Mouse (Mus musculus) liver, adult 2 months (tissue): Measurements from ENCODE around the gene Odf3b.

ENCODE experiments used
- CTCF ChIP-seq: fragments of 200-500 bp; IDR thresholded peaks from 2 replicates; pipeline ENCODE4 v1.5.1; 2011; ENCODE audit warnings: low read depth, low read length, control low read depth
- POLR2A ChIP-seq: fragments of 200-500 bp; IDR thresholded peaks from 2 replicates; pipeline ENCODE4 v1.6.1; 2011; ENCODE audit warnings: low read length, control low read depth; ENCODE audit not compliant: insufficient read depth; ENCODE audit errors: extremely low read depth

DNA sequence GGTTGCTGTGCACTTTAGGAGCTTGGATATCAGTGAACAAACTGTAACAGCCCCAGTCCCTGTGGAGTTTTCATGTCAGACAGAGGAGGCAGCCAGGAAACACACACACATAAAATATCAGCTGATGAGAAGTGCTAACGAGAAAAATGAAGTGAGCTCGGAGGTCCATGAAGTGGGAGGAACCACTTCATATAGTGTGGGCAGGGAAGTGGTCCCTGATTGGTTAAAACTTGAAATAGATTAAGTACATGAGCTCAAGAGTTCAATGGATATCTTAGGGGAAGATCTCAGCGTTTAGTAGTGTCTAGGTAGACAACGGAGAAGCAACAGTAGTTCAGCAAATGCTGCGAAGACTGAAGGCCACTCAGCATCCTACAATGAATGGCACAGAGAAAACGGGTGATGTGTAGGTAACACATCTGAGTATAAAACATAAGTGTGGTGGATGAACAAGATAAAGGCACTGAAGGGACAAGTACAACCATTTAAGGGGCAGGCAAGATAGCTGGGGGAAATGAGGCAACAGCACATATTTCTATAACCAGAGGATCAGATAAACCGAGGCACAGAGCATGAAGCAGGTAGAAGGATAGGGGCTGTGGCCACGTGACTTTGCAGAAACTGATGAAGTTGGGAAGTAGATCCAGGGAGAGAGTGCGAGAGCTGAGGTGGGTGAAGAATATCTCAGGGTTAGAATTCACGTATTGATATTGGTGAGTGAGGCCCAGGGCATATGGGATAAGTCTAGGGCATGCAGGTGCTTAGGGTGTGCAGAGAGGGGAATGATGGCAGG, 25.9 kb upstream of the Odf3b start:
- TF ChIP-seq POLR2A (no peak), CTCF (no peak)
